Mouse (Mus musculus) liver, embryonic 14.5 days (tissue): ENCODE results near the gene Zfp664. TPM values are rescaled to one million over a fixed set of nuclear protein-coding genes. Genes with fewer than 3 reads are reported as not detected.

Source experiments
- ATAC-seq: fragments of 200-750 bp; cut with Nextera tagmentation; 2 replicates; pipeline ENCODE4 v1.8.0; 2017; ENCODE audit warnings: moderate number of reproducible peaks, mild to moderate bottlenecking, moderate library complexity; ENCODE audit not compliant: insufficient read depth
- DNase-seq, 3 experiments: peaks; one replicate each; pipeline ENCODE4 v3.0.0-alpha.2; 2012 to 2013; ENCODE audit warnings: low read depth in 3 of 3, low spot score in 3 of 3
- H3K27ac ChIP-seq: fragments of 300-500 bp; sonication (generic); 2 replicates; pipeline ENCODE4 v1.5.1; 2014; ENCODE audit warnings: moderate library complexity, mild to moderate bottlenecking, control low read depth, inconsistent platforms
- H3K27me3 ChIP-seq: fragments of 300-500 bp; sonication (generic); 2 replicates; pipeline ENCODE4 v1.6.1; 2014; ENCODE audit warnings: mild to moderate bottlenecking, low read length, moderate library complexity; ENCODE audit not compliant: control insufficient read depth, insufficient read depth
- H3K36me3 ChIP-seq: fragments of 300-500 bp; sonication (generic); replicated peaks from 2 replicates; pipeline ENCODE4 v1.6.1; 2014; ENCODE audit warnings: low read depth; ENCODE audit not compliant: control insufficient read depth, insufficient read depth
- H3K4me1 ChIP-seq, 2 experiments: fragments of 200-500 bp in 1 of 2; fragments of 300-500 bp in 1 of 2; sonication (generic) in 1 of 2; replicated peaks; 2 replicates each; pipeline ENCODE4 v1.6.1; 2012 to 2014; ENCODE audit warnings: antibody characterized with exemption in 1 of 2, inconsistent platforms in 1 of 2, low read length in 1 of 2; ENCODE audit not compliant: control insufficient read depth in 2 of 2, insufficient read depth in 2 of 2
- H3K4me2 ChIP-seq: fragments of 300-500 bp; sonication (generic); 2 replicates; pipeline ENCODE4 v1.6.1; 2014; ENCODE audit warnings: low read depth, mild to moderate bottlenecking, control low read depth, moderate library complexity
- H3K4me3 ChIP-seq, 2 experiments: fragments of 200-500 bp in 1 of 2; fragments of 300-500 bp in 1 of 2; sonication (generic) in 1 of 2; 2 replicates each; pipeline ENCODE4 v1.5.1; 2012 to 2014; ENCODE audit warnings: low read depth in 2 of 2, low read length in 2 of 2, mild to moderate bottlenecking in 2 of 2, control low read depth in 1 of 2, inconsistent platforms in 1 of 2, moderate library complexity in 1 of 2; ENCODE audit not compliant: insufficient read depth in 1 of 2
- H3K9ac ChIP-seq: fragments of 300-500 bp; sonication (generic); replicated peaks from 2 replicates; pipeline ENCODE4 v1.6.1; 2014; ENCODE audit warnings: mild to moderate bottlenecking, control low read depth, moderate library complexity
- H3K9me3 ChIP-seq: fragments of 300-500 bp; sonication (generic); 2 replicates; pipeline ENCODE4 v1.6.1; 2016; ENCODE audit warnings: low read length, mixed read lengths; ENCODE audit not compliant: control insufficient read depth
- CTCF ChIP-seq: IDR thresholded peaks from 2 replicates; pipeline ENCODE4 v1.5.1; 2016; ENCODE audit warnings: antibody characterized with exemption, low read depth, control low read depth
- EP300 ChIP-seq: IDR thresholded peaks from 2 replicates; pipeline ENCODE4 v1.6.1; 2016; ENCODE audit warnings: antibody characterized with exemption, low read depth
- WGBS: fragments of 180-500 bp; shearing (Covaris S2); extraction: QIAGEN DNeasy Blood & Tissue Kit; methylation state at CpG from one replicate; pipeline ENCODE4 v1.1.7; 2014; ENCODE audit not compliant: insufficient replicate concordance; 5-methylcytosine and 5-hydroxymethylcytosine counted together
- polyA plus RNA-seq, 2 experiments: library from polyadenylated mRNA; depleted of rRNA in 1 of 2; stranded (reverse) in 1 of 2; unstranded in 1 of 2; fragments of >200 nt; fragmentation: Nextera tagmentation in 1 of 2; extraction: Ambion mirVana in 1 of 2; gene quantifications; 2 replicates each; pipeline versions ENCODE4 v1.2.1 to v1.2.3; 2012 to 2014

Zfp664 gene
- polyA plus RNA-seq (2012; rRNA removed) (5.8 and 7.9 TPM in 2 replicates), polyA plus RNA-seq (2014; fragmentation: Nextera tagmentation; extraction: Ambion mirVana) (9.9 and 10.6 TPM in 2 replicates)

DNA sequence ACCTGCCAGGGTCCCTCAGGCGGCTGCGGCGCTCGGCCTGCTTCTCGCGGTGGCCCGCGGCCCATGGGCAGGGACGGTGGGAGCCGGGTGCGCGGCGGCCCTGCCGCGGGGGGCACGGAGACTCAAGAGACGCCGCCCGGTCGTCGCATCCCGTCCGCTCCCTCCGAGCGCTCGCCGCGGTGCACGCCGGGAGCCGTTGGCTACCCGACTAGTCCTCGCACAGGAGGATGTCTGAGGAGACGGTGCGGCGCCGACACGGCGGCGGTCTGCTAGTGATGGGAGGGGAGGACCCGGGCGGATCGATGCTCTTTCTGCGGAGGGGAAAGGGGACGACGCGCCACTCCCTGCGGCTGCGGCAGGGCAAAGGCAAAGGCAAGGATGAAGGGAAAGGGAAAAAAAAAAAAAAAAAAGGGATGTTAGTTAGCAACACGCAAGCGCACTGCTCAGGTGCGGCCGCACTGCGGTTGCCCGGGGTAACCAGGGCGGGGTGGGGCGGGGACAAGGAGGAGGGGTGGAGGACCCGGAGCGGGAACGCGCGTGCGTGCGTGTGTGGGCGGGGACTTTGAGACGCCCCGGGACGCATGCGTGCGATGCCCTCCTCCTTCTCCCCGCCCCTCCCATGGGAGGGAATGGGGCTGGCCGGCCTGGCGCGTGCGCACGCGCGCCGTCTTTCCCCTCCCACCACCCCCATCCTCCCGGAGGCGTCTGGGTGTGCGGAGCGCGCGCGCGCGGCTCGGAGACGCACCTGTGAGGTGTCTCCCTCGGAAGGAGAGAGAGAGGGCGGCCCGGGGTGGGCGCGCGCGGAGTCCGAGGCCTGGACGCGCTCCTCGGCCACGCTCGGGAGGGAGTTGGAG, at the start of gene Zfp664, which contains the start of gene Ccdc92:
Gene Zfp664 (plus strand): TSS at position 679 of the 854 bp plus-strand sequence.
Gene Ccdc92 (minus strand): TSS at position 412 of the 854 bp plus-strand sequence.
- Histone ChIP-seq H3K27ac (no peak within 1 kb of the TSS), H3K9me3 (no peaks in the 10 kb centered on the region), H3K4me2 (peak within 1 kb of the TSS; percentile 94), H3K4me3 (peak within 1 kb of the TSS; percentile 76 to 96), H3K27me3 (peaks cover 40% of the 10 kb centered on the region), H3K4me1 (peaks cover 5 to 8% of the 10 kb centered on the region in 2 experiments), H3K36me3 (no peaks in the 10 kb centered on the region), H3K9ac (peak within 1 kb of the TSS; percentile 88)
- TF ChIP-seq CTCF, result 0 out of 2 replicates have a peak, but pooled peaks have one; percentile 8
- TF ChIP-seq EP300, result no peak
- ATAC-seq, result peak; percentile 93
- 0% methylated on average over 102 of the region's 103 CpGs for WGBS
- DNase-seq, result peak; percentile 90 to 94 (median 91)

DNA sequence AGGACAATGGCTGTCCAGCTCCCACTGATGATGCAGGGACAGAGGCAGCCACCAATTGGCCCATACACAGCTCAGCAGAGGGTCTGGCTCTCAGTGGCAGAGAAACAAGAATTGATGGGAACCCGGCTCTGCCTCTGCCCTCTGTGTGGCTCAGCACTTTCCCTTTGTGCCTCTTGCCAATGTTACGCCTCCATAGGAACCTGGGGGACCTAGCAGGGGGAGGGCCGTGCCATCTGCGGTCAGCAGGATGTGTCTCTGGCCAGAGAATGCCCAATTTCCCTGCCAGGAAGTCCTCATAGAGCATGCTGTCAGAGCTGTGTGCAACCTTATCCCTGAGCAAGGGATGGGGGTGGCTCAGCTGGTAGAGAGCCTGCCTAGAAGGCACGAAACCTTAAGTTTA, 47.7 kb upstream of the Zfp664 start:
- ATAC-seq (no peak), DNase-seq (no peak)
- Histone ChIP-seq H3K4me3 (no peak overlapping the region), H3K27me3 (no peaks in the 10 kb centered on the region), H3K4me2 (no peak overlapping the region), H3K27ac (no peak overlapping the region), H3K9me3 (no peaks in the 10 kb centered on the region), H3K4me1 (no peaks in the 10 kb centered on the region), H3K36me3 (no peaks in the 10 kb centered on the region), H3K9ac (no peak overlapping the region)
- TF ChIP-seq EP300, result no peak
- TF ChIP-seq CTCF, result no peak
- WGBS, result 41% methylated on average over 4 of the region's 5 CpGs

DNA sequence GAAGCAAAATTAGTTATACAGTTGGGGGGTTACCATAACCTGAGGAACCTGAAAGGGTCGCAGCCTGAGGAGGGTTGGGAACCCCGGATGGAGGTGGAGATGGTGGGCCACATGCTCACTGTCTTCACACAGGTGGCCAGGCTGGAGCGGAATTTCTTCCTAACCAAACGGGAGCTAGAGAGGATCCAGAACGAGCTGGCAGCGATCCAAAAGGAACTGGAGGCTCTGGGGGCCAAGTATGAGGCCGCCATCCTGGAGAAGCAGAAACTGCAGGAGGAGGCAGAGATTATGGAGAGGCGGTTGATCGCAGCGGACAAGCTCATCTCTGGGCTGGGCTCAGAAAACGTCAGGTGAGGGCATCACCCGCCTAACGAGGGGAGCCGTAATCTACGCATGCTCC, 45.4 kb upstream of the Zfp664 start:
- no peaks in the 10 kb centered on the region for H3K9me3 ChIP-seq
- 72% methylated on average over 15 of the region's 15 CpGs for WGBS
- no peak overlapping the region for H3K4me2 ChIP-seq
- no peak for DNase-seq
- H3K27me3 ChIP-seq, result no peaks in the 10 kb centered on the region
- no peak for TF ChIP-seq CTCF
- TF ChIP-seq EP300, result no peak
- ATAC-seq, result no peak
- H3K27ac ChIP-seq, result no peak overlapping the region
- H3K4me1 ChIP-seq, result no peaks in the 10 kb centered on the region
- no peaks in the 10 kb centered on the region for H3K36me3 ChIP-seq
- no peak overlapping the region for H3K4me3 ChIP-seq
- no peak overlapping the region for H3K9ac ChIP-seq

DNA sequence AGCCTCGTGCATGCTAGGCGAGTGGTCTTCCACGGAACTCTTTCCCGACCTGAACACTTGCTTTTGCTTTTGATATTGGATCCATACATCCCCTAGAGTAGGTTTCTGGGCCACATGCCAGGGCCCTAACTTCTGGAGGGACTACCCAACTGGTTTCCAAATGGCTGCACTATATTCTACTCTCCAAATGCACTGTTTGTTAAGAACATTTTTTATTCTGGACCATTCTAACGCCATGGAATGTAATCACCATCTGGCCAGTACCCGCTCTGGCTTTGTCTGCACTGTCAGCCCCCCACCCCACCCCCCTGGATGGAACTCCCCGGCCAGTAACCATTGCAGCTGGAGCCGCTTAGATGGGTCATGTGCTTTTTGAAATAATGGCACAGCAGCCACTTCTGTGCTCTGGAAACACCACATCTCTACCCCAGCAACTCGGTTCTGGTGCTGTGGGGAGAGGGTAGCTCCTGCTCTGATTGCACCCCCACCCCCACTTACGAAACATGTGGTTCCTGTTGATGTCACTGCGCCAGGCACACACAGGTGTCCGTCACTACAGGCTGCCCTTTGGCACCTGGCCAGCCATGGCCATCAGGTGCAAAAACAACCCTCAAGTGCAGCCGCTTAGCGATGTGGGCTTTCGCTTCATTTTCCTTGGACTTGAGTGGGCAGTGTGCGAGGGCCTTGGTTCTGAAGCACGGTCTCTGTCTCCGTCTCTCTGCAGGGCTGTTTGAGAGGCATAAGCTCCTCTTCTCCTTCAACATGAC, 40.2 kb upstream of the Zfp664 start:
- Histone ChIP-seq H3K4me3 (no peak overlapping the region), H3K9me3 (no peaks in the 10 kb centered on the region), H3K36me3 (no peaks in the 10 kb centered on the region), H3K27me3 (no peaks in the 10 kb centered on the region), H3K4me2 (no peak overlapping the region), H3K27ac (no peak overlapping the region), H3K9ac (no peak overlapping the region), H3K4me1 (no peaks in the 10 kb centered on the region)
- TF ChIP-seq EP300 (no peak), CTCF (no peak)
- no peak for DNase-seq
- ATAC-seq, result no peak
- 68% methylated on average over 18 of the region's 18 CpGs for WGBS

- ATAC-seq, result no peak
- no peak for TF ChIP-seq EP300
- TF ChIP-seq CTCF, result no peak
- Histone ChIP-seq H3K27me3 (no peaks in the 10 kb centered on the region), H3K36me3 (no peaks in the 10 kb centered on the region), H3K4me3 (no peak overlapping the region), H3K9me3 (no peaks in the 10 kb centered on the region), H3K27ac (no peak overlapping the region), H3K4me1 (no peaks in the 10 kb centered on the region), H3K9ac (no peak overlapping the region), H3K4me2 (no peak overlapping the region)
- WGBS, result 67% methylated on average over 12 of the region's 12 CpGs
- no peak for DNase-seq
Observed at GRCm38 (mm10) chr5:124830331-124830730, 32.2 kb upstream of the Zfp664 start.
